Mouse (Mus musculus) T-helper 17 cell (primary cell): ENCODE measurements around the gene Ecsit.

Experiments used
- in situ Hi-C, 2 experiments: fragments of 300-600 bp; cut with MboI, MseI; formaldehyde crosslinking; loops; 1 replicate in 1 of 2; 2 replicates in 1 of 2; pipeline ENCODE4 v1.15.1; 2025; ENCODE audit warnings: high pct_unique_total_duplicates in 2 of 2

Ecsit gene

GRCm38 (mm10) chr9:22051958-22052254 is 33.3 kb downstream of the Ecsit start, which contains the start of gene Elavl3:
Elavl3 (minus strand) TSS chr9:22052023.
- in situ Hi-C loops: no loop called here

GRCm38 (mm10) chr9:22051161-22051957 is 33.9 kb downstream of the Ecsit start:
- in situ Hi-C loops: no loop called here

DNA sequence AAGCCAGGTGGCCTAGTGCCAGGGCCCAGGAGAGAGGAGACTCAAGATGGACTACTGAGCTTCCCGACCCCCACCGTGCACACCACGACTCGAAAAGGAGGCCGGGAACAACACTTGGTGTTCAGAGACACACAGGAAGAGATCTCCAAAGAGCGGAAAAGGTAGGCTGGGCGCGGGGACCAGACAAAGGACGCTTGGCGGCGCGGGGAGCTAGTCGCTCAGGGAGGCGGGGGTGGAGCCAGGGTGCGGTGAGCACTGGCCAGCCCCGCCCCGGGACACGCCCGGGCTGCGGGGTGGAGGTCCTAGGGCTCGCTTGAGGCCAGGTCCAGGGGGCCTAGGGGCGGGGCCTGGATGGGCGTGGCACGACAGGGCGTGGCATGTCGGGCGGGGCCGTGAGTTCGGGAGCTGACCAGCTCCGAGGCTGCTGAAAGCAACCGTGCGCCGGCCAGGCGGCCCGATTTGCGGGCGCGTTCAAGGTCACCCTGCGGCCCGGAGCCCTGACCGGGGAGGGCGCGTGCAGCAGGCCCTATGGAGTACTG is 34.8 kb downstream of the Ecsit start:
- in situ Hi-C loops: no loop called here

DNA sequence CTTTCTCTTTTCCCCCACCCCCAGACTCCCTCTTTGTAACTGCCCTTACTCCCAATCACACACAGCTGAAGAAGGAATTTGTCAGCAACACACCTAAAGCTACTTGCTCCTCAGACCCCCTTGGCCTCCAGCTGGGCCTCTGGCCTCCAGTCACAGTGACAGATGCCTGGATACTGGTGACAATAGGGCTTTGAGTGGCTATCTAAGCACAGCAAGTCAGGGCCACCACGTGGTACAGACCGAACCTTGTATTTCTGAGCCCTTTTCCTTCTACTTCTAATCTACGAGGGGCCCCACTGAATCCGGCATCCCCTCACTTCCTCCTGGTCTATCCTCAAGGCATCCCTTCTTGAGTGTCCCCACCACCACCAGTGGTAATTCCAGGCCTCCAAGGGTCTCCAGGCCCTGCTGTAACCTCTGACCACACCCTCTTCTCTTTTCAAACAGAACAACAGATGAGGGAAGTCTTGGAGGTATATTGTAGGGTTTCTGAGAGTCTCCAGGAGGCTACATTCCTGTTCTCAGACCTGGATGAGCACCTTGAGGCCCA is 35.4 kb downstream of the Ecsit start:
- in situ Hi-C loops: no loop called here

- in situ Hi-C loops: no loop called here
Observed at GRCm38 (mm10) chr9:22049315-22049714, 35.9 kb downstream of the Ecsit start.

- in situ Hi-C loops: no loop called here
Observed at GRCm38 (mm10) chr9:22047329-22047728, 37.9 kb downstream of the Ecsit start.

GRCm38 (mm10) chr9:22041832-22042231 is 43.4 kb downstream of the Ecsit start:
- in situ Hi-C loops: no loop called here

GRCm38 (mm10) chr9:22037826-22038225 is 47.4 kb downstream of the Ecsit start:
- in situ Hi-C loops: no loop called here

- in situ Hi-C loops: no loop called here
Observed at GRCm38 (mm10) chr9:22035300-22036044, 49.8 kb downstream of the Ecsit start.

GRCm38 (mm10) chr9:22030386-22030785 is 54.9 kb downstream of the Ecsit start:
- in situ Hi-C loops: no loop called here

DNA sequence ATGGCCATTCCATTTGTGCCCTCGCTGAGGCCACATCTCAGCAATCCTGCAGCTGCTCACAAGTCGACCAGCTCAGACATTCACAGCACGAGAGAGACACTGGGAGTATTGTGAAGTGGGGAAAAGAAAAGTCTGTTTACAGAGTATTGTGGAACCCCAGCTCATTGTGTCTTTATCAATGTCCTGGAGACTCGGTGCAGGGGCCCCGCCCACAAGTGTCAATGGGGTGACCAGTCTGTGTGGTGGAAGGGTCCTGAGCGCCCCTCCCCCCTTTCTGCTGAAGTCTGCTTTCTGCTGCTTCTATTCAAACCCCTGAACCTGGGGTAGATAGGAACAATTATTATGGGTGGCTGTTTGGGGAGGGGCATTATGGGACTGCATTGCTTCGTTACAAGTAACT is 56.8 kb downstream of the Ecsit start:
- in situ Hi-C loops: no loop called here

DNA sequence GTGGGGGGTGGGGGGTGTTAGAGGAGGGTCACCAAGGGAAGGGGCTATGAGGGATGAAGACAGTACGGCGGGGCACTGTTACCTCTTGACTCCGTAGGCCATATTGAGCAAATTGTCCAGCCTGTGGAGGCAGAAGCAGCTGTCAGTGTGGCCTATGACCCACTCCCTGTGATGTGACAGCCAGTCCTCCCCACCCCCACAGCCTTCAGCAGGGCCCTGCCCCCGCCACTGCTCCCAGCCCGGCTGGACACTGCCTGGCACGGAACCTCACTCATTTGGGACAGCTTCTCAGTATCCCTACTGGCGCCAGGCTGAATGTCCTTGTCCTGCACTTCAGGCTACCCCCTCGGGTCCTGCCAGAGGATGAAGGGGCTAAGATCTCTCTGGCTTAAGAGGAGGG is 60.6 kb downstream of the Ecsit start:
- in situ Hi-C loops: no loop called here
